Mouse (Mus musculus) hindbrain, embryonic 15.5 days (tissue): ENCODE measurements at regions not wholly inside any gene's neighbourhood (a gene's known extent, or its start where the extent isn't known, plus 50 kb on each side); places are given as distances from the start of the nearest gene placed in this dataset.

Experiments
- ATAC-seq: fragments of 200-750 bp; cut with Nextera tagmentation; 2 replicates; pipeline ENCODE4 v1.8.0; 2017; ENCODE audit warnings: low read depth, moderate number of reproducible peaks, moderate TSS enrichment; ENCODE audit not compliant: low FRiP score
- H3K27ac ChIP-seq: fragments of 300-500 bp; sonication (generic); replicated peaks from 2 replicates; pipeline ENCODE4 v1.5.1; 2015; ENCODE audit warnings: mild to moderate bottlenecking, inconsistent platforms
- H3K27me3 ChIP-seq: fragments of 300-500 bp; sonication (generic); 2 replicates; pipeline ENCODE4 v1.6.1; 2015; ENCODE audit warnings: control low read depth, inconsistent platforms
- H3K36me3 ChIP-seq: fragments of 300-500 bp; sonication (generic); 2 replicates; pipeline ENCODE4 v1.6.1; 2015; ENCODE audit warnings: control low read depth, inconsistent platforms
- H3K4me1 ChIP-seq: fragments of 300-500 bp; sonication (generic); replicated peaks from 2 replicates; pipeline ENCODE4 v1.6.1; 2015; ENCODE audit warnings: control low read depth, inconsistent platforms
- H3K4me2 ChIP-seq: fragments of 300-500 bp; sonication (generic); 2 replicates; pipeline ENCODE4 v1.6.1; 2015; ENCODE audit warnings: moderate library complexity, mild to moderate bottlenecking, inconsistent platforms
- H3K4me3 ChIP-seq: fragments of 300-500 bp; sonication (generic); 2 replicates; pipeline ENCODE4 v1.5.1; 2015; ENCODE audit warnings: mild to moderate bottlenecking, inconsistent platforms
- H3K9ac ChIP-seq: fragments of 300-500 bp; sonication (generic); 2 replicates; pipeline ENCODE4 v1.6.1; 2015; ENCODE audit warnings: inconsistent platforms
- H3K9me3 ChIP-seq: fragments of 300-500 bp; sonication (generic); 2 replicates; pipeline ENCODE4 v1.6.1; 2016; ENCODE audit warnings: control low read depth, inconsistent platforms
- WGBS: fragments of 180-500 bp; shearing (Covaris S2); methylation state at CpG from one replicate; pipeline ENCODE4 v1.1.7; 2015; 5-methylcytosine and 5-hydroxymethylcytosine counted together

- no peaks in the 10 kb centered on the region for H3K9me3 ChIP-seq
- no peak for ATAC-seq
- H3K4me1 ChIP-seq = no peaks in the 10 kb centered on the region
- WGBS = 86% methylated on average over 11 of the region's 11 CpGs
- H3K9ac ChIP-seq = no peak overlapping the region
- no peak overlapping the region for H3K4me3 ChIP-seq
- H3K27me3 ChIP-seq = no peaks in the 10 kb centered on the region
- no peaks in the 10 kb centered on the region for H3K36me3 ChIP-seq
- H3K27ac ChIP-seq = no peak overlapping the region
- H3K4me2 ChIP-seq = no peak overlapping the region
Measured at GRCm38 (mm10) chr19:28171836-28172534, 161.0 kb upstream of the Rfx3 start.

GRCm38 (mm10) chr19:28167451-28168165 lies 156.6 kb upstream of the Rfx3 start:
- H3K36me3 ChIP-seq = no peaks in the 10 kb centered on the region

DNA sequence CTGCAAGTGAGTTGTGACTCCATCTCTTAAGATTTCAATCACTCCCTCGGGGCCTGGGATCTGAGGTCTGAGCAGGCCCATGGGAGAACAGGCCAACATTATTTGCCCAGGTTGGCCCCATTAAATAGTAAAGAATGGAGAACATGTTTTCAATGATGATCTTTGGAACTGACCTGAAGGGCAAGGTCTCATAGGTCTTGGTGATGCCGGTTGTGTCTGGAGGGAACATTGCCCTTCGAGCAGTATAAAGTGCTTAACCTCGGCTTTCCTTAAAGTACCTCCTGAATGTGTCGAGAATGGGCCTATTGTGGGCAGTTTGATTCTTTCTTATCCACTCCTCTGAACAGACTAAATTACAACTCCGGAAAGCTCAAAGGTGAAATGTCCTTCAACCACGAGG lies 155.7 kb upstream of the Rfx3 start:
- Histone ChIP-seq H3K4me2 (no peak overlapping the region), H3K4me3 (no peak overlapping the region), H3K27ac (no peak overlapping the region), H3K36me3 (no peaks in the 10 kb centered on the region), H3K9me3 (no peaks in the 10 kb centered on the region), H3K4me1 (no peaks in the 10 kb centered on the region), H3K9ac (no peak overlapping the region), H3K27me3 (no peaks in the 10 kb centered on the region)
- WGBS = 90% methylated on average over 7 of the region's 7 CpGs
- no peak for ATAC-seq

More at GRCm38 (mm10) chr19:28167451-28168165, 156.6 kb upstream of the Rfx3 start:
- Histone ChIP-seq H3K4me2 (no peak overlapping the region), H3K9me3 (no peaks in the 10 kb centered on the region), H3K4me1 (no peaks in the 10 kb centered on the region), H3K4me3 (no peak overlapping the region), H3K27me3 (no peaks in the 10 kb centered on the region), H3K9ac (no peak overlapping the region), H3K27ac (no peak overlapping the region)
- no peak for ATAC-seq
- WGBS = 86% methylated on average over 12 of the region's 12 CpGs

DNA sequence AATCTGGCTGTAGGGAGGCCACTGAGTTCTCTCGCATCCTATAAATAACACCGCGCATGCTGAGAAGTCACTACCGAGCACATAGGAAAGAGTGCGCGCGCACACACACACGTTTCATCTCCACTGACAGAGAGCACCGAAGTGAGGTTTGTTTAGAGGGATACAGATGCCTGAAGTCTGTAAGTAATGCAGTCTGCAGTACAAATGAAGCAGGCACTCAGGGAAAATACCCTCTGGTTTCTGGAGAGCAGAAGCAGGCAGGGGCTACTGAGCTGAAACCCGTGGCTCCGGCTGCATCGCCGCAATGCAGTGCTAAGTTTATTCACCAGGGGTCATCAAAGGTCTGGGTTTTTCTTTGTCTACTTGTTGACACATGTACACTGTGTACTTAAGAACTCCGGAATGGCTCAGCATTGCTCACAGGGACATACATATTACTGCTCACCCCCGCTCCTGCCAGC lies 155.0 kb upstream of the Rfx3 start:
- no peaks in the 10 kb centered on the region for H3K9me3 ChIP-seq
- H3K27me3 ChIP-seq = no peaks in the 10 kb centered on the region
- no peaks in the 10 kb centered on the region for H3K36me3 ChIP-seq
- H3K27ac ChIP-seq = no peak overlapping the region; the same call in 1 of the 2 replicates
- peak; percentile 87 for ATAC-seq
- peak overlapping the region; percentile 24; the same call in 1 of the 2 replicates for H3K4me3 ChIP-seq
- no peaks in the 10 kb centered on the region for H3K4me1 ChIP-seq
- 37% methylated on average over 15 of the region's 15 CpGs for WGBS
- peak overlapping the region; percentile 41 for H3K4me2 ChIP-seq
- H3K9ac ChIP-seq = no peak overlapping the region

DNA sequence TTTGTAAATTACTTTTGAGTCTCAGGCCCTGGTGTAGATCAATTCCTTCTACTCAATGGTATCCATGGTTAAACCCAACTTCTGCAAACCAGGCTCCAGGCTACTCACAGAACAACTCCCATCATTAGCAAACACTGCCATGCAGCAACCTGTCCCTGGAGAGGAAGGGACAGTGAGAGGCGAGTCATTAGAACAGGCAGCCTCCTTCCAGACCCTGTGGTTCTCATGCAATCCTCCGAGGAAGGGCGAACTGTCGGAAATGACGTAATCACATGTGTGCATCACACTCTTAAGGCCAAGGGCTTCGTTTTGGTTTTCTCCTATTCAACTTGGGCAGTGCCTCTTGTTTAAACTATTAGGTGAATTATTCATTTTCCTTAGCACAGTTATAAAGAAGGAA lies 152.2 kb upstream of the Rfx3 start:
- H3K27me3 ChIP-seq = no peaks in the 10 kb centered on the region
- 82% methylated on average over 6 of the region's 6 CpGs for WGBS
- no peaks in the 10 kb centered on the region for H3K4me1 ChIP-seq
- no peaks in the 10 kb centered on the region for H3K9me3 ChIP-seq
- H3K4me3 ChIP-seq = no peak overlapping the region
- ATAC-seq = no peak
- no peak overlapping the region for H3K9ac ChIP-seq
- no peak overlapping the region for H3K4me2 ChIP-seq
- H3K36me3 ChIP-seq = no peaks in the 10 kb centered on the region
- H3K27ac ChIP-seq = no peak overlapping the region

- Histone ChIP-seq H3K9me3 (no peaks in the 10 kb centered on the region), H3K27me3 (no peaks in the 10 kb centered on the region), H3K9ac (no peak overlapping the region), H3K4me2 (no peak overlapping the region), H3K4me1 (no peaks in the 10 kb centered on the region), H3K36me3 (no peaks in the 10 kb centered on the region), H3K27ac (no peak overlapping the region), H3K4me3 (no peak overlapping the region)
- 80% methylated on average over 4 of the region's 4 CpGs for WGBS
- ATAC-seq = no peak
Measured at GRCm38 (mm10) chr19:28160582-28160981, 149.6 kb upstream of the Rfx3 start.

DNA sequence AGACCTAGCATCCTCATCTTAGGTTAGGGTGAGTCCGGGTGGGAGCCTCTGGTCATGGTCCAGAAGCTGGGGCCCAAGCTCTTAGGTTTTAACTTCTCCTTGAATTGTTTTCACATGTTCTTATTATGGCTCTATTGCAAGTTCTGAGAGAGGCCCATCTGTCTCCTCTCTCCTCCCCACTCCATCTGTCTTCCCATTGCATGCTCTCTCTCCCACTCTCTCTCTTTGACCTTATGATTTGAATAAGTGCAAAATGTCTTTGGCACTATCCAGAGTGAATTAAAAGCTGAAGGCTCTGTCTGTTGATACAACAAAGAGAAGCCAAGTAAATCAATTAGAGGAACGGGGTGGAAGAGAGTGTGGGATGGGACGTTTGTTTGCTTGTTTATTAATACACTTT lies 146.2 kb upstream of the Rfx3 start:
- Histone ChIP-seq H3K27me3 (no peaks in the 10 kb centered on the region), H3K4me3 (no peak overlapping the region), H3K4me2 (no peak overlapping the region), H3K9ac (no peak overlapping the region), H3K36me3 (no peaks in the 10 kb centered on the region), H3K27ac (no peak overlapping the region), H3K4me1 (no peaks in the 10 kb centered on the region), H3K9me3 (no peaks in the 10 kb centered on the region)
- no peak for ATAC-seq
- 69% methylated on average over 3 of the region's 3 CpGs for WGBS

DNA sequence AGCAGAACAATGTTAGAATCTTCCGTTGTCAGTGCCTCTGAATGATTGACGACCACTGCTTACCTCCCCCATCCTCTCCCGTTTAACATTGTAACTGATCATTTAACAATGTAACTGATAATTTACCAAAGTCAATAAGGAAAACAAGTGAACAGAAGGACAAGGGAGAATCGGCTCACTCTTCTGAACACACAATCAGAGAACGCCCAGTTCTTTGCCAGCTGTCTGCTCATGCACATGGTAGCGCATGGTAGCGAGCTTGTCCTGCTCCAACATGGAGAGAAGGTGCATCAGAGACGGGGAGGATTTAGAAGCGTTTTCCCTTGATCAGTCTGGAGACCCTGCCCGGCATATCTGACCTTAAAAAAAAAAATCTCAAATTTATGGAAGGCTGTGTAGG lies 126.6 kb upstream of the Rfx3 start:
- Histone ChIP-seq H3K9me3 (no peaks in the 10 kb centered on the region), H3K36me3 (no peaks in the 10 kb centered on the region), H3K4me1 (no peaks in the 10 kb centered on the region), H3K9ac (no peak overlapping the region), H3K27ac (no peak overlapping the region), H3K27me3 (no peaks in the 10 kb centered on the region), H3K4me2 (no peak overlapping the region), H3K4me3 (no peak overlapping the region)
- no peak for ATAC-seq
- 78% methylated on average over 10 of the region's 10 CpGs for WGBS

DNA sequence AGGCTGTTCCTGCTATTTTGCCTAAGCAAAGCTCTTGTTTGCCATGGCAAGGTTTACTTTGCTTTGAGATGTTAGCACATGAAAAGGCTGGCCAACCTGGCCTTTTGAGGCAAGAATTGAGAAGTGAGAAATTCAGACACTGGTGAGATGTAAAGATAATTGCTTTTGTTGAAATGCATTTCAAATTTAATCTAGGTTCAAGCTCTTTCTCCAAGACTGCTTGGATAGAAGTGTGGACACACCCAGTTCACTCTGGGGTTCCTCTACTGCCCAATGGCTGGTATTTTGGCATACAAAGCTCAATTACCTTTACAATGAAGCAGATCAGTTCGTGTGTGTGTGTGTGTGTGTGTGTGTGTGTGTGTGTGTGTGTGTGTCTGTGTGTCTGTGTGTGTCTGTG lies 123.8 kb upstream of the Rfx3 start:
- ATAC-seq = no peak
- H3K9me3 ChIP-seq = no peaks in the 10 kb centered on the region
- H3K9ac ChIP-seq = no peak overlapping the region
- H3K27ac ChIP-seq = no peak overlapping the region
- no peaks in the 10 kb centered on the region for H3K4me1 ChIP-seq
- no peaks in the 10 kb centered on the region for H3K27me3 ChIP-seq
- no peak overlapping the region for H3K4me3 ChIP-seq
- no peaks in the 10 kb centered on the region for H3K36me3 ChIP-seq
- no peak overlapping the region for H3K4me2 ChIP-seq
- 6% methylated on average over 1 of the region's 1 CpGs for WGBS

- Histone ChIP-seq H3K36me3 (no peaks in the 10 kb centered on the region), H3K9me3 (no peaks in the 10 kb centered on the region), H3K27ac (no peak overlapping the region), H3K4me3 (no peak overlapping the region), H3K4me1 (no peaks in the 10 kb centered on the region), H3K4me2 (no peak overlapping the region), H3K27me3 (no peaks in the 10 kb centered on the region), H3K9ac (no peak overlapping the region)
- ATAC-seq = no peak
- WGBS = 87% methylated on average over 10 of the region's 10 CpGs
Measured at GRCm38 (mm10) chr19:28111263-28112180, 100.6 kb upstream of the Rfx3 start.

- Histone ChIP-seq H3K27me3 (no peaks in the 10 kb centered on the region), H3K4me3 (no peak overlapping the region), H3K4me1 (peaks cover 10% of the 10 kb centered on the region; the same call in 1 of the 2 replicates), H3K27ac (0 out of 2 replicates have a peak overlapping the region, but pooled peaks have one; percentile 1), H3K9me3 (no peaks in the 10 kb centered on the region), H3K9ac (no peak overlapping the region), H3K36me3 (no peaks in the 10 kb centered on the region), H3K4me2 (peak overlapping the region; percentile 13)
- no peak for ATAC-seq
- WGBS = 17% methylated on average over 9 of the region's 9 CpGs
Measured at GRCm38 (mm10) chr19:28095620-28096019, 84.7 kb upstream of the Rfx3 start.

DNA sequence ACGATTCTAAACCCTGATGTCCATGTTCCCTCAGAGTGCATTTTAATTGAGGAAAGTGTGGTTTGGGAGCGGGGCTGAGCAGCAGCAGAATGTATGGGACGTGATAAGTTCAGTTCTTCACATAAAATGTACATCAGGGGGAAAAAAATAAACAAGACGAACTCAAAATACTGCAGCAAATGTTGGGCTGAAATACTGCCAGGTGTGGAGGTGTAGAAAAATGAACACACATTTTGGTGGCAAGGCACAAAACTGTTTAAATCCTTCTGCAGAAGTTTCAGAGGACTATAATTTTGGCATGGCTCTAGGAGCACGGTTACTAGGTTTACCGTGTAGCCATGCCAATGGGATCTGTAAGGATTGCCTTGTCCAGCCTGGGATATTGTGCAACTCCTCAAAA lies 81.3 kb upstream of the Rfx3 start:
- Histone ChIP-seq H3K36me3 (no peaks in the 10 kb centered on the region), H3K4me2 (no peak overlapping the region), H3K4me3 (no peak overlapping the region), H3K9me3 (no peaks in the 10 kb centered on the region), H3K27me3 (no peaks in the 10 kb centered on the region), H3K9ac (no peak overlapping the region), H3K4me1 (peaks cover 23% of the 10 kb centered on the region), H3K27ac (no peak overlapping the region)
- no peak for ATAC-seq
- 86% methylated on average over 6 of the region's 6 CpGs for WGBS
